Mouse (Mus musculus) heart, embryonic 11.5 days (tissue): ENCODE results near the gene Atp2b1. TPM values are rescaled to one million over a fixed set of nuclear protein-coding genes. Genes with fewer than 3 reads are reported as not detected.

ENCODE experiments used
- ATAC-seq: fragments of 200-750 bp; cut with Nextera tagmentation; replicated peaks from 2 replicates; pipeline ENCODE4 v1.8.0; 2017; ENCODE audit warnings: moderate library complexity; ENCODE audit not compliant: insufficient number of reproducible peaks, low FRiP score, low TSS enrichment
- H3K27ac ChIP-seq: fragments of 300-500 bp; sonication (generic); 2 replicates; pipeline ENCODE4 v1.5.1; 2014; ENCODE audit warnings: mild to moderate bottlenecking, low read depth, low read length
- H3K27me3 ChIP-seq: fragments of 300-500 bp; sonication (generic); 2 replicates; pipeline ENCODE4 v1.6.1; 2014; ENCODE audit warnings: mild to moderate bottlenecking, low read length, mixed read lengths; ENCODE audit not compliant: control insufficient read depth, insufficient read depth
- H3K36me3 ChIP-seq: fragments of 300-500 bp; sonication (generic); 2 replicates; pipeline ENCODE4 v1.6.1; 2014; ENCODE audit warnings: mild to moderate bottlenecking, low read length, moderate library complexity, mixed read lengths; ENCODE audit not compliant: control insufficient read depth, insufficient read depth
- H3K4me1 ChIP-seq: fragments of 300-500 bp; sonication (generic); 2 replicates; pipeline ENCODE4 v1.6.1; 2014; ENCODE audit warnings: low read length; ENCODE audit not compliant: control insufficient read depth, insufficient read depth
- H3K4me2 ChIP-seq: fragments of 300-500 bp; sonication (generic); 2 replicates; pipeline ENCODE4 v1.6.1; 2014; ENCODE audit warnings: mild to moderate bottlenecking, moderate library complexity
- H3K4me3 ChIP-seq: fragments of 300-500 bp; sonication (generic); 2 replicates; pipeline ENCODE4 v1.5.1; 2014; ENCODE audit warnings: low read depth, low read length
- H3K9ac ChIP-seq: fragments of 300-500 bp; sonication (generic); 2 replicates; pipeline ENCODE4 v1.6.1; 2014; ENCODE audit warnings: mild to moderate bottlenecking, low read depth, low read length, moderate library complexity
- H3K9me3 ChIP-seq: fragments of 300-500 bp; sonication (generic); replicated peaks from 2 replicates; pipeline ENCODE4 v1.6.1; 2016; ENCODE audit warnings: low read length; ENCODE audit not compliant: control insufficient read depth
- WGBS: fragments of 180-500 bp; shearing (Covaris S2); extraction: QIAGEN DNeasy Blood & Tissue Kit; methylation state at CpG from one replicate; pipeline ENCODE4 v1.1.7; 2014; ENCODE audit not compliant: insufficient replicate concordance; 5-methylcytosine and 5-hydroxymethylcytosine counted together
- polyA plus RNA-seq: library from polyadenylated mRNA; unstranded; fragments of >200 nt; fragmentation: Nextera tagmentation; extraction: Ambion mirVana; gene quantifications from 2 replicates; pipeline ENCODE4 v1.2.1, GENCODE M21; 2014

Atp2b1 gene
- polyA plus RNA-seq, 1 experiment from 2014 or later: 104 TPM

GRCm38 (mm10) chr10:98881492-98881891 lies 32.7 kb upstream of the Atp2b1 start:
- H3K9me3 ChIP-seq: no peaks in the 10 kb centered on the region
- H3K27me3 ChIP-seq: no peaks in the 10 kb centered on the region
- H3K9ac ChIP-seq: no peak overlapping the region
- H3K4me2 ChIP-seq: no peak overlapping the region
- H3K36me3 ChIP-seq: no peaks in the 10 kb centered on the region
- H3K4me1 ChIP-seq: no peaks in the 10 kb centered on the region
- no peak for ATAC-seq
- no peak overlapping the region for H3K4me3 ChIP-seq
- H3K27ac ChIP-seq: no peak overlapping the region
- 86% methylated on average over 6 of the region's 6 CpGs for WGBS

DNA sequence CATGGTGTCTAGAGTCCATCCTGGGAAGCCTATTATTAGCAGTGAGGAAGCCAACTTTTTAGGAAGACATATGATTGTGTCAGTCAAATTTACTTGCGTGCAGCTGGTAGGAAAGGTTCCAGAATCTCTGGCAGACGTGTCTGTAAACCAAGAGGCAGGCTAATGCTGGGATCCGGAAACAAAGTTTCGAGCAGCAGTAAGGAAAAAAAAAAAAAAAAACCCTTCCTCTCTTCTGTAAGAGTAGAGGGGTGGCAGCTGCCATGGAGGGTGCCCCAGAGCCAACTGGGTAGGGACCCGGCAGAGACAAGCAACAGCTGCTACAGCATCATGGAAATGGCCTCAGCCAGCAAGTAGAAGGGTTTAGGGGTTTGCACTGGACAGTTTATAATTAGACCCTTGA lies 31.6 kb upstream of the Atp2b1 start:
- Histone ChIP-seq H3K27ac (no peak overlapping the region), H3K4me1 (no peaks in the 10 kb centered on the region), H3K4me3 (no peak overlapping the region), H3K36me3 (no peaks in the 10 kb centered on the region), H3K9me3 (no peaks in the 10 kb centered on the region), H3K27me3 (no peaks in the 10 kb centered on the region), H3K9ac (no peak overlapping the region), H3K4me2 (no peak overlapping the region)
- WGBS: 78% methylated on average over 5 of the region's 5 CpGs
- ATAC-seq: no peak

DNA sequence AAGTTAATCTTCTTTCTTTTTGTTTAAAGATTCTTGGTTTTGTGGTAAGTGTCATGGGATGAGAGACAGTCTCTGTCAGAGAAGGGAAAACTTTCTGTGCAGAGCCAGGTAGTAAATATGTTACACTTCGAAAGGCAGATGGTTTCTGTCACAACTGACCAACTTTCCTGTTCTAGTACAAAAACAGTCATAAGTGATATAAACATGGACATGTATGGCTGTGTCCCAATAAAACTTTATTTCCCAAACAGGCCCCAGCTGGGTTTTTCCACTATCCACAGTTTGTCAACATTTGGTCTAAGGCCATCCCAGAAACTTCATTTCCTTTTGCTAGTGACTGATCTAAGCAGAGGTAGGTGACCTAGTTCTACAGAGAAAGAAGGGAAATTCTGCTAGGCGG lies 29.8 kb upstream of the Atp2b1 start:
- Histone ChIP-seq H3K9me3 (no peaks in the 10 kb centered on the region), H3K36me3 (no peaks in the 10 kb centered on the region), H3K9ac (no peak overlapping the region), H3K27me3 (no peaks in the 10 kb centered on the region), H3K4me1 (no peaks in the 10 kb centered on the region), H3K4me3 (no peak overlapping the region), H3K27ac (no peak overlapping the region), H3K4me2 (no peak overlapping the region)
- WGBS: 85% methylated on average over 2 of the region's 2 CpGs
- ATAC-seq: no peak

DNA sequence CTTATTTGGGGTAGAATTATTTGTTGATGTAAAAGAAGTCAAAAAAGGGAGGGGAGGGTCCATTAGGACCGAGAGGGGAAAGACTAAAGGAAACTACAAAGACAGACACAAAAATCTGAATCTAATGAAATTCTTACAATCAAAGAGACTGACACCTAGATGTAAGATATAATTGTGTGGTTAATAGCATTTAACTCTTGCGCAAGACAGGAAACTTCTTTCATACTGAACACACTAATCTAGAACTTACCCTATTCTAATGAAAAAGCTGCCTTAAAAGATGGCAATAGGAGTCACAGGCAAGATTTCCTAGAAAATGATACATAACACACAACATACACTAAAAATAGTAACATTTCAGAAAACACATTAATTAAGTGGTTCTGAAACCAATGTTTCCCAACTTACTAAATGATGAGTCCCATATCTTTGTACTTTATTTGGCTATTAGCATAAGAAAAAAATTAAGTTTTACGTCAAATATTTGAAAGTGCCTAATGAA lies 27.4 kb upstream of the Atp2b1 start:
- no peak overlapping the region for H3K4me3 ChIP-seq
- H3K27ac ChIP-seq: no peak overlapping the region
- no peak for ATAC-seq
- no peaks in the 10 kb centered on the region for H3K36me3 ChIP-seq
- H3K9me3 ChIP-seq: no peaks in the 10 kb centered on the region; the same call in 1 of the 2 replicates
- WGBS: 89% methylated on average over 3 of the region's 3 CpGs
- no peak overlapping the region for H3K4me2 ChIP-seq
- H3K4me1 ChIP-seq: no peaks in the 10 kb centered on the region
- H3K9ac ChIP-seq: no peak overlapping the region
- H3K27me3 ChIP-seq: no peaks in the 10 kb centered on the region

DNA sequence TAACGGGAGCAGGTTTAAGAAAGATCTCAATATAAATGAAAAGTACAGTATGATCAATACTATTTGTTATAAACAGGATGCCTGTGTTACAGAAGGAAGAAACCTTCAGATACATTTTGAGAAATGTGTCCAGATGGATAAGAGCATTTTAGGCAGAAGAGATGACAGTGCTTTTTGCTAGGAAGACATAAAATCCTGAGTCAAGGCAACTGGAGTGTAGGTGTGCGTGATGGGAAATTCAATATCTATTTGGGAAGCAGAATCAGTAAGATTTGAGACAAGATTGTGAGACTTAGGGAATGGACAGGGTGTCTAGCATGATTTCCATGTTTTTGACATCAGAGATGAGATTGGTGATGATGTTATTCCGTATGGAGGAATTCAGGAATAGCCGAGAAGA lies 22.8 kb upstream of the Atp2b1 start:
- H3K4me2 ChIP-seq: no peak overlapping the region

GRCm38 (mm10) chr10:98897507-98897906 lies 16.7 kb upstream of the Atp2b1 start:
- H3K36me3 ChIP-seq: no peaks in the 10 kb centered on the region
- H3K27ac ChIP-seq: no peak overlapping the region
- no peaks in the 10 kb centered on the region for H3K4me1 ChIP-seq
- 87% methylated on average over 8 of the region's 8 CpGs for WGBS
- no peak overlapping the region for H3K9ac ChIP-seq
- H3K4me2 ChIP-seq: no peak overlapping the region
- no peaks in the 10 kb centered on the region for H3K27me3 ChIP-seq
- ATAC-seq: no peak
- H3K4me3 ChIP-seq: no peak overlapping the region
- H3K9me3 ChIP-seq: no peaks in the 10 kb centered on the region

More for the DNA sequence above, 22.8 kb upstream of the Atp2b1 start:
- no peak overlapping the region for H3K4me3 ChIP-seq
- no peak for ATAC-seq
- no peaks in the 10 kb centered on the region for H3K36me3 ChIP-seq
- no peaks in the 10 kb centered on the region for H3K4me1 ChIP-seq
- 82% methylated on average over 4 of the region's 4 CpGs for WGBS
- H3K9me3 ChIP-seq: no peaks in the 10 kb centered on the region; the same call in 1 of the 2 replicates
- H3K27me3 ChIP-seq: no peaks in the 10 kb centered on the region
- H3K27ac ChIP-seq: no peak overlapping the region
- H3K9ac ChIP-seq: no peak overlapping the region

GRCm38 (mm10) chr10:98897913-98898748 lies 16.1 kb upstream of the Atp2b1 start:
- Histone ChIP-seq H3K4me3 (no peak overlapping the region), H3K27me3 (no peaks in the 10 kb centered on the region), H3K4me1 (no peaks in the 10 kb centered on the region), H3K27ac (no peak overlapping the region), H3K9me3 (no peaks in the 10 kb centered on the region), H3K36me3 (no peaks in the 10 kb centered on the region), H3K9ac (no peak overlapping the region), H3K4me2 (no peak overlapping the region)
- 84% methylated on average over 4 of the region's 4 CpGs for WGBS
- no peak for ATAC-seq

DNA sequence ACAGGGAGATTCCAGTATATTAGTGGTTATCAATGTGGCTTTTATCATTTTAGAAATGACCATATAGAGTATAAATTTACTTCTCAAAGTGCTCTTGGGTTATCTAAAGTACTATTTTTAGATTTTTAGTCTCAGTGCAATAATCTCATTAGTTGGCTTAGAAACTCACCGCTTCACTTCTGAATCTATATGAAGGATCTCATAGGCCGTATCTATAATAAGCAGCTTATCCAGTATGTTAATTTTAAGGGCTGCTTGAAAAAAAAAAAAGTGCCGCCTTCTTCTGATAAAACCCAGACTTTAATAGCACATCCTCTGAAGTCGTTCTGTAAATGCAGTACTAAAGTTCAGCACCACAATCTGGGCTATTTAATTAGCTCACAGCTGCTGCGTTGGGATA lies 12.7 kb upstream of the Atp2b1 start:
- Histone ChIP-seq H3K27me3 (no peaks in the 10 kb centered on the region), H3K9me3 (no peaks in the 10 kb centered on the region), H3K9ac (no peak overlapping the region), H3K27ac (no peak overlapping the region), H3K4me2 (no peak overlapping the region), H3K4me1 (peaks cover 5% of the 10 kb centered on the region; the same call in 1 of the 2 replicates), H3K36me3 (no peaks in the 10 kb centered on the region), H3K4me3 (no peak overlapping the region)
- 58% methylated on average over 5 of the region's 5 CpGs for WGBS
- no peak for ATAC-seq

- ATAC-seq: peak; percentile 79
- H3K27me3 ChIP-seq: no peaks in the 10 kb centered on the region
- peaks cover 5% of the 10 kb centered on the region; the same call in 1 of the 2 replicates for H3K4me1 ChIP-seq
- no peak overlapping the region for H3K4me2 ChIP-seq
- H3K36me3 ChIP-seq: no peaks in the 10 kb centered on the region
- no peak overlapping the region for H3K4me3 ChIP-seq
- H3K9ac ChIP-seq: no peak overlapping the region
- H3K27ac ChIP-seq: peak overlapping the region; percentile 22; the same call in 1 of the 2 replicates
- 40% methylated on average over 4 of the region's 4 CpGs for WGBS
- no peaks in the 10 kb centered on the region for H3K9me3 ChIP-seq
These were observed 8.2 kb upstream of the Atp2b1 start for GRCm38 (mm10) chr10:98905987-98906386.
